Mouse (Mus musculus) heart, adult 2 months (tissue): Measurements from ENCODE around the gene Cfb.

ENCODE experiments used
- EP300 ChIP-seq: fragments of 200-500 bp; IDR thresholded peaks from 2 replicates; pipeline ENCODE4 v1.6.1; 2011; ENCODE audit warnings: low read depth, low read length, control low read depth; ENCODE audit not compliant: insufficient read depth
- POLR2A ChIP-seq: fragments of 200-500 bp; IDR thresholded peaks from 2 replicates; pipeline ENCODE4 v1.6.1; 2011; ENCODE audit warnings: mild to moderate bottlenecking, low read depth, low read length, control low read depth; ENCODE audit not compliant: insufficient read depth

- TF ChIP-seq EP300 (no peak), POLR2A (no peak)
These were observed 12.0 kb upstream of the Cfb start for GRCm38 (mm10) chr17:34874321-34874720.
